Mouse (Mus musculus): Measurements from ENCODE around the gene Afap1. TPM values are rescaled to one million over a fixed set of nuclear protein-coding genes. Genes with fewer than 3 reads are reported as not detected.
A peak's percentile ranks its signal among the peaks of the same experiment; 100 is the strongest.

The Afap1 gene
- total and polyA plus RNA-seq, 3 experiments, result 11.5 to 20.6 (median 18.7) TPM

GRCm38 (mm10) chr5:36006586-36006985 lies 113.5 kb downstream of the Afap1 start:
- 58% methylated on average over 5 of the region's 5 CpGs for WGBS
- intact Hi-C loops (cut with DNase I), result no loop called here
- H3K27me3 ChIP-seq (ENCODE audit: control insufficient read depth, insufficient read depth, low read length), result no peaks in the 10 kb centered on the region
- TF ChIP-seq CTCF (IDR thresholded peaks at IDR 0.05), result no peak
- no peak for TF ChIP-seq POLR2A (IDR thresholded peaks at IDR 0.05; ENCODE audit: insufficient read depth, low read depth, low read length)
- no peak for TF ChIP-seq EP300 (IDR thresholded peaks at IDR 0.05; ENCODE audit: insufficient read depth, low read depth, low read length)
- peaks cover 2% of the 10 kb centered on the region; the same call in 1 of the 2 replicates for H3K4me1 ChIP-seq (ENCODE audit: control insufficient read depth, insufficient read depth, low read length)
- H3K36me3 ChIP-seq (ENCODE audit: control insufficient read depth, insufficient read depth, low read length), result no peaks in the 10 kb centered on the region
- no peak for DNase-seq
- no peak overlapping the region for H3K9ac ChIP-seq (ENCODE audit: low read depth, low read length)
- H3K4me3 ChIP-seq, result no peak overlapping the region
- H3K79me2 ChIP-seq (replicated peaks; ENCODE audit: control insufficient read depth, insufficient read depth, low read length), result no peaks in the 10 kb centered on the region
- H3K27ac ChIP-seq, result no peak overlapping the region

GRCm38 (mm10) chr5:36007649-36008048 lies 114.5 kb downstream of the Afap1 start:
- no peak overlapping the region for H3K27ac ChIP-seq
- no peaks in the 10 kb centered on the region for H3K36me3 ChIP-seq (ENCODE audit: control insufficient read depth, insufficient read depth, low read length)
- WGBS, result 64% methylated on average over 10 of the region's 10 CpGs
- no peak overlapping the region for H3K4me3 ChIP-seq
- H3K9ac ChIP-seq (ENCODE audit: low read depth, low read length), result no peak overlapping the region
- peaks cover 2% of the 10 kb centered on the region; the same call in 1 of the 2 replicates for H3K4me1 ChIP-seq (ENCODE audit: control insufficient read depth, insufficient read depth, low read length)
- DNase-seq, result peak; percentile 38 to 39
- TF ChIP-seq POLR2A (IDR thresholded peaks at IDR 0.05; ENCODE audit: insufficient read depth, low read depth, low read length) (no peak), EP300 (IDR thresholded peaks at IDR 0.05; ENCODE audit: insufficient read depth, low read depth, low read length) (no peak), CTCF (IDR thresholded peaks at IDR 0.05) (peak; percentile 18; the same call in 1 of the 2 replicates)
- H3K79me2 ChIP-seq (replicated peaks; ENCODE audit: control insufficient read depth, insufficient read depth, low read length), result no peaks in the 10 kb centered on the region
- intact Hi-C loops (cut with DNase I), result no loop called here
- H3K27me3 ChIP-seq (ENCODE audit: control insufficient read depth, insufficient read depth, low read length), result no peaks in the 10 kb centered on the region

GRCm38 (mm10) chr5:36009405-36009804 lies 116.3 kb downstream of the Afap1 start:
- 78% methylated on average over 4 of the region's 4 CpGs for WGBS
- no peak for TF ChIP-seq POLR2A (IDR thresholded peaks at IDR 0.05; ENCODE audit: insufficient read depth, low read depth, low read length)
- TF ChIP-seq CTCF (IDR thresholded peaks at IDR 0.05), result no peak
- no peak for TF ChIP-seq EP300 (IDR thresholded peaks at IDR 0.05; ENCODE audit: insufficient read depth, low read depth, low read length)
- intact Hi-C loops (cut with DNase I), result no loop called here

GRCm38 (mm10) chr5:36018366-36018765 lies 125.2 kb downstream of the Afap1 start:
- Histone ChIP-seq H3K79me2 (replicated peaks; ENCODE audit: control insufficient read depth, insufficient read depth, low read length) (no peaks in the 10 kb centered on the region), H3K4me3 (no peak overlapping the region), H3K9ac (ENCODE audit: low read depth, low read length) (no peak overlapping the region), H3K27me3 (ENCODE audit: control insufficient read depth, insufficient read depth, low read length) (no peaks in the 10 kb centered on the region), H3K36me3 (ENCODE audit: control insufficient read depth, insufficient read depth, low read length) (no peaks in the 10 kb centered on the region), H3K4me1 (ENCODE audit: control insufficient read depth, insufficient read depth, low read length) (no peaks in the 10 kb centered on the region), H3K27ac (no peak overlapping the region)
- WGBS, result 84% methylated on average over 3 of the region's 3 CpGs
- TF ChIP-seq CTCF (IDR thresholded peaks at IDR 0.05), result peak; percentile 68
- TF ChIP-seq EP300 (IDR thresholded peaks at IDR 0.05; ENCODE audit: insufficient read depth, low read depth, low read length), result 0 out of 2 replicates have a peak, but pooled peaks have one; percentile 15
- TF ChIP-seq POLR2A (IDR thresholded peaks at IDR 0.05; ENCODE audit: insufficient read depth, low read depth, low read length), result no peak
- intact Hi-C loops (cut with DNase I), result loop anchor here (1.0 kb wide), 1 partner anchor 36 kb away; no protein-coding TSS in a partner anchor
- DNase-seq, result peak in 1 of 2 experiments; percentile 16

More at GRCm38 (mm10) chr5:36009405-36009804, 116.3 kb downstream of the Afap1 start:
- Histone ChIP-seq H3K27me3 (ENCODE audit: control insufficient read depth, insufficient read depth, low read length) (no peaks in the 10 kb centered on the region), H3K9ac (ENCODE audit: low read depth, low read length) (no peak overlapping the region), H3K79me2 (replicated peaks; ENCODE audit: control insufficient read depth, insufficient read depth, low read length) (no peaks in the 10 kb centered on the region), H3K4me1 (ENCODE audit: control insufficient read depth, insufficient read depth, low read length) (peaks cover 2% of the 10 kb centered on the region; the same call in 1 of the 2 replicates), H3K36me3 (ENCODE audit: control insufficient read depth, insufficient read depth, low read length) (no peaks in the 10 kb centered on the region), H3K27ac (no peak overlapping the region), H3K4me3 (no peak overlapping the region)
- no peak for DNase-seq

- DNase-seq, result no peak
- Histone ChIP-seq H3K36me3 (ENCODE audit: control insufficient read depth, insufficient read depth, low read length) (no peaks in the 10 kb centered on the region), H3K27me3 (ENCODE audit: control insufficient read depth, insufficient read depth, low read length) (no peaks in the 10 kb centered on the region), H3K4me1 (ENCODE audit: control insufficient read depth, insufficient read depth, low read length) (no peaks in the 10 kb centered on the region), H3K79me2 (replicated peaks; ENCODE audit: control insufficient read depth, insufficient read depth, low read length) (no peaks in the 10 kb centered on the region), H3K4me3 (no peak overlapping the region), H3K27ac (no peak overlapping the region), H3K9ac (ENCODE audit: low read depth, low read length) (no peak overlapping the region)
- 69% methylated on average over 3 of the region's 3 CpGs for WGBS
- intact Hi-C loops (cut with DNase I), result no loop called here
- TF ChIP-seq POLR2A (IDR thresholded peaks at IDR 0.05; ENCODE audit: insufficient read depth, low read depth, low read length) (no peak), CTCF (IDR thresholded peaks at IDR 0.05) (no peak), EP300 (IDR thresholded peaks at IDR 0.05; ENCODE audit: insufficient read depth, low read depth, low read length) (no peak)
These were observed 128.0 kb downstream of the Afap1 start for GRCm38 (mm10) chr5:36021091-36021490.

- H3K36me3 ChIP-seq (ENCODE audit: control insufficient read depth, insufficient read depth, low read length), result no peaks in the 10 kb centered on the region
- H3K79me2 ChIP-seq (replicated peaks; ENCODE audit: control insufficient read depth, insufficient read depth, low read length), result no peaks in the 10 kb centered on the region
- intact Hi-C loops (cut with DNase I), result no loop called here
- H3K27me3 ChIP-seq (ENCODE audit: control insufficient read depth, insufficient read depth, low read length), result no peaks in the 10 kb centered on the region
- H3K27ac ChIP-seq, result no peak overlapping the region
- no peaks in the 10 kb centered on the region for H3K4me1 ChIP-seq (ENCODE audit: control insufficient read depth, insufficient read depth, low read length)
- no peak overlapping the region for H3K9ac ChIP-seq (ENCODE audit: low read depth, low read length)
- no peak for DNase-seq
- WGBS, result 88% methylated on average over 1 of the region's 1 CpGs
- no peak for TF ChIP-seq EP300 (IDR thresholded peaks at IDR 0.05; ENCODE audit: insufficient read depth, low read depth, low read length)
- no peak for TF ChIP-seq POLR2A (IDR thresholded peaks at IDR 0.05; ENCODE audit: insufficient read depth, low read depth, low read length)
- no peak for TF ChIP-seq CTCF (IDR thresholded peaks at IDR 0.05)
- no peak overlapping the region for H3K4me3 ChIP-seq
These were observed 129.2 kb downstream of the Afap1 start for GRCm38 (mm10) chr5:36022361-36022760.

Data from heart, adult 2 months (tissue).